Mouse (Mus musculus) gonadal fat pad, adult 2 months (tissue): ENCODE data around the gene Mmp24. TPM values are rescaled to one million over a fixed set of nuclear protein-coding genes. Genes with fewer than 3 reads are reported as not detected.

ENCODE experiments used
- DNase-seq: peaks from one replicate; pipeline ENCODE4 v3.0.0-alpha.2; 2012; ENCODE audit warnings: low read depth
- polyA plus RNA-seq: library from polyadenylated mRNA; depleted of rRNA; stranded (reverse); fragments of >200 nt; gene quantifications from 2 replicates; pipeline ENCODE4 v1.2.3, GENCODE M21; 2012; rRNA removed

Mmp24 gene
- polyA plus RNA-seq, 1 experiment, result 0.09 TPM

DNA sequence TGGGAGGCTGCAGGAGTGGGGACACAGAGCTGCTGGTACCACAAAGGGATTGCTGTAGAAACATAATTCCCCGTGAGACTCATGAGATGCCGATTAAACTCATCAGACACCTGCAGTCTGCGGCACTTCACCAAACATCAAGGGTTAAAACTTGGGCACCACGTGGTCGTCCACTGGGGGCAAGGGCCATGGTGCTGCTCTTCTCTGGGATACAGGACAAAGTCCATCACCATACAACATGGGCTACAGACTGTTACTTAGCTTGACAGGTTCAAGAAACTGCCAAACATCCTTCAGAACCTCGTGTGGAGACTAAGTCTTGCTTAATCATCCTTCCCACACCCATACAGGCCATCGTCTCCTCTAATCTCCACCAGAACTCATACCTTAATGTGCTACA, 85.0 kb downstream of the Mmp24 start:
- no peak for DNase-seq

DNA sequence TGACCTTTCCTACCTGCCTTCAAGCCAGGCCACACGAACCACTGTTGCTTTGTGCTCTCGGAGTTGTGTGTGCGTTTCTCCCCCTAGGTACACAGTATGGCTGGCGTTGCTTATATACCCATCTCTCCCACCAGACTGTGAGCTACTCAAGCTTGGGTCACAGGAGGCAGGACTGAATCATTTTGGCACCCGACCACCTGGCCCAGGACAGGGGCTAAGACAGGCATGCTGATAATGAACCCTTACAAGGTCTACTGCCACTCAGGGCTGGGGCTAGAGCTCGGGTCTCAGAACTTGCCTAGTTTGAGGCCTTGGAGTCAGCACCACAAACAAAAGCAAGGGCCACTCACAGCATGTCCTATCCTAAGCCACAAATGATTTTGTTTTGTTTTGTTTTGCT, 86.4 kb downstream of the Mmp24 start:
- no peak for DNase-seq

DNA sequence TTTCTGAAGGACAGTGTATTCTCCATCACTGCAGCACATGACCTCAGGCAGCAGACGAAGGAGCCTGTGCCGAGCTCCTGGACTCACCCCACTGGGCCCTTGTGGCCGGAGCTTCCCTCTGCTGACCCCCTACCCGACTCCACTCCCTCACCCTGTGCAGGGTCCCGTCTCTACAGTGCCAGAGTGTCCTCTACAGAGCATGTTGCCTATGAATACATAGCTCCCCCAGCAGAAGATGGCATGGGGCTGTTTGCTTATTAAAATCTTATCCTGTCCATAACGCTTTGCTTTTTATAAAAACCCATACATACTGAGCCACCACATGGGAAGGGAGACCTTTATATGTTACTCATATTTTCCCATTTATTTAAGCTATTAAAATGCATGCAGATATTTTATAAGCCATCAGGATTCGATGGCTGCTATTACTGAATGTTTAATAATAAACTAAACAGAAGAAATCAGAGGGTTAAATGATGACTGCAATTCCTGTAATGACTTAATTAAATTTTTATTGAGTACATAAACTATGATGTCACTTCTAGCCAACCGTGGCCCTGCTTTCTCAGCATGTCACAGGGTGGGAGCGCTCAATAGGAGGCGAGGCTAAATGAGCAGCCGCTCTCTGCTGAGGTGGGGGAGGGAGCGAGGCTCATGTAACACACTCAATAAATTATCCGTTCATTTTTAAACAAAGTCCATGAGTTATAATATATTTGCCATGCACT, 87.6 kb downstream of the Mmp24 start:
- no peak for DNase-seq

DNA sequence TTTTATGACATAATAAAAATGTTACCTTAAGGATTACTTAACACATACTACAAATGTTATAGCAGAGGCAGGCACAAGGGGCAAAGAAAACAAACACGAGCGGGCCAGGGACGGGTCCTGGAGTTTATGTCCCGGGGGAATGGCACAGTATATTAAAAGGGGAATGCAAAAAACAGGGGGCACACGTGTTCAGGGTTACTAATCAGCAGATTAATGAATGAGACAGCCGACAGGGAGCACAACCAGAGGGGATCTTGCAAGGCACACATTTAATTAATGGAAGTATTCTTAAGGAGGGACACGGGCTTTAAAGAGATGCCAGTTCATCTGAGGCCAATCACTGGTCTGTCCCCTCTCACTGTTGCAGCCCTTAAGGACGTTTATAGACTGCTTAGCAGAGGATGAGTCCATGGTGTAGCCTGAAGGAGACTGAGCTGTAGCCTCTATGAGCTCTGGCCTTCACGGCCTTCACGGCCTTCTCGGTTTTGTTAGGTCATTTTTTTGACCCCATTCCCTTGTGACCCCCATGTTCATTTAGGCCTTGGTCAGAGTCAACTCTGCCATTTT, 88.2 kb downstream of the Mmp24 start:
- DNase-seq, result no peak

Other genes starting within 250 kb of the Mmp24 start
- 25.2 and 32.6 TPM in 2 replicates for gene Gss, start 182.5 kb upstream of the Mmp24 start, polyA plus RNA-seq
- 0.15 TPM in 1 of 2 replicates, not detected in the other for gene Myh7b, start 164.1 kb upstream of the Mmp24 start, polyA plus RNA-seq
- gene Trpc4ap, start 83.0 kb upstream of the Mmp24 start, polyA plus RNA-seq, result 131 and 141 TPM in 2 replicates
- 55.9 and 67.9 TPM in 2 replicates for gene Edem2, start 45.9 kb upstream of the Mmp24 start, polyA plus RNA-seq
- gene Gm17581, start 39.5 kb upstream of the Mmp24 start, polyA plus RNA-seq, result not detected in 2 replicates
- 11.9 TPM in 2 replicates for gene Procr, start 24.2 kb upstream of the Mmp24 start, polyA plus RNA-seq
- 55.2 and 65.8 TPM in 2 replicates for gene BC029722, start 44.1 kb downstream of the Mmp24 start, polyA plus RNA-seq
- 85.8 and 109 TPM in 2 replicates for gene Eif6, start 51.6 kb downstream of the Mmp24 start, polyA plus RNA-seq
- not detected in 2 replicates for gene Fam83c, start 59.5 kb downstream of the Mmp24 start, polyA plus RNA-seq
- gene Uqcc1, start 155.0 kb downstream of the Mmp24 start, polyA plus RNA-seq, result 31.7 and 36.7 TPM in 2 replicates
- gene Gm15557, start 165.4 kb downstream of the Mmp24 start, polyA plus RNA-seq, result not detected in 2 replicates
- 1.2 and 1.3 TPM in 2 replicates for gene Gdf5, start 170.0 kb downstream of the Mmp24 start, polyA plus RNA-seq
- 15.1 and 18.4 TPM in 2 replicates for gene Cep250, start 181.1 kb downstream of the Mmp24 start, polyA plus RNA-seq
- 3.2 and 4.0 TPM in 2 replicates for gene 6430550D23Rik, start 232.6 kb downstream of the Mmp24 start, polyA plus RNA-seq
- 341 and 349 TPM in 2 replicates for gene Ergic3, start 232.7 kb downstream of the Mmp24 start, polyA plus RNA-seq